Mouse (Mus musculus) inflammation-experienced regulatory T-cells, adult 6 months (primary cell): Measurements from ENCODE around the gene Nxpe4. TPM values are rescaled to one million over a fixed set of nuclear protein-coding genes. Genes with fewer than 3 reads are reported as not detected.

Experiments used
- ATAC-seq: one replicate; pipeline ENCODE4 v1.8.0; 2017
- polyA plus RNA-seq, 3 experiments: library from polyadenylated mRNA; unstranded; fragments of 100-300 nt; shearing (Covaris generic); gene quantifications; one replicate each; pipeline ENCODE4 v1.2.1; 2017

Nxpe4 gene
- polyA plus RNA-seq, 3 experiments from 2014 or later = 3.0 TPM; not detected in 2

GRCm38 (mm10) chr9:48338783-48339455 is 177.1 kb downstream of the Nxpe4 start:
- ATAC-seq = no peak

- ATAC-seq = no peak
Observed at GRCm38 (mm10) chr9:48339563-48339962, 177.7 kb downstream of the Nxpe4 start.

- no peak for ATAC-seq
Observed at GRCm38 (mm10) chr9:48340708-48341380, 179.0 kb downstream of the Nxpe4 start.

- no peak for ATAC-seq
Observed at GRCm38 (mm10) chr9:48345456-48345855, 183.6 kb downstream of the Nxpe4 start.

GRCm38 (mm10) chr9:48345866-48346265 is 184.0 kb downstream of the Nxpe4 start:
- ATAC-seq = no peak

GRCm38 (mm10) chr9:48353148-48353698 is 191.4 kb downstream of the Nxpe4 start, which contains the start of gene Nxpe2:
Gene Nxpe2 (minus strand): TSS chr9:48353454.
- ATAC-seq = no peak

GRCm38 (mm10) chr9:48354122-48354521 is 192.3 kb downstream of the Nxpe4 start:
- ATAC-seq = no peak

- ATAC-seq = no peak
Observed at GRCm38 (mm10) chr9:48354793-48355192, 193.0 kb downstream of the Nxpe4 start.

- peak; percentile 63 for ATAC-seq
Observed at GRCm38 (mm10) chr9:48357097-48357496, 195.3 kb downstream of the Nxpe4 start.

GRCm38 (mm10) chr9:48360826-48361225 is 199.0 kb downstream of the Nxpe4 start:
- no peak for ATAC-seq

GRCm38 (mm10) chr9:48361815-48362631 is 200.2 kb downstream of the Nxpe4 start:
- ATAC-seq = no peak

- no peak for ATAC-seq
Observed at GRCm38 (mm10) chr9:48362743-48363142, 200.9 kb downstream of the Nxpe4 start.

- no peak for ATAC-seq
Observed at GRCm38 (mm10) chr9:48373232-48373878, 211.5 kb downstream of the Nxpe4 start.

GRCm38 (mm10) chr9:48374357-48374756 is 212.5 kb downstream of the Nxpe4 start:
- no peak for ATAC-seq

GRCm38 (mm10) chr9:48388451-48388850 is 226.6 kb downstream of the Nxpe4 start:
- no peak for ATAC-seq

GRCm38 (mm10) chr9:48389983-48390382 is 228.2 kb downstream of the Nxpe4 start:
- no peak for ATAC-seq

- peak; percentile 76 for ATAC-seq
Observed at GRCm38 (mm10) chr9:48403590-48404209, 241.9 kb downstream of the Nxpe4 start.

GRCm38 (mm10) chr9:48404687-48405086 is 242.9 kb downstream of the Nxpe4 start:
- no peak for ATAC-seq

GRCm38 (mm10) chr9:48407549-48408327 is 245.9 kb downstream of the Nxpe4 start:
- peak; percentile 42 for ATAC-seq

GRCm38 (mm10) chr9:48410217-48411035 is 248.6 kb downstream of the Nxpe4 start:
- no peak for ATAC-seq
